Comparison of ENCODE assay signal across 1 mouse cellular context in genomic region chr10:4182406-4182805, GRCm38 (mm10).
TF ChIP-seq lines count a peak whose summit lies in the region.

No protein-coding gene starts in this region.

TF ChIP-seq in MEL, 35 proteins besides CTCF, POLR2A, EP300 and RAD21 (continued from another document):
- no peak for TF ChIP-seq NELFE (IDR thresholded peaks at IDR 0.05; ENCODE audit: low read depth, low read length)
- TF ChIP-seq USF2 (IDR thresholded peaks at IDR 0.05; ENCODE audit: borderline replicate concordance in 1 of 2, insufficient read depth in 1 of 2, low read depth in 1 of 2, low read length in 2 of 2) = no peak
